Mouse (Mus musculus): ENCODE data around the gene Rreb1. TPM values are rescaled to one million over a fixed set of nuclear protein-coding genes. Genes with fewer than 3 reads are reported as not detected.

The Rreb1 gene
- polyA plus RNA-seq, 1 experiment from 2014 or later: 13.0 TPM

DNA sequence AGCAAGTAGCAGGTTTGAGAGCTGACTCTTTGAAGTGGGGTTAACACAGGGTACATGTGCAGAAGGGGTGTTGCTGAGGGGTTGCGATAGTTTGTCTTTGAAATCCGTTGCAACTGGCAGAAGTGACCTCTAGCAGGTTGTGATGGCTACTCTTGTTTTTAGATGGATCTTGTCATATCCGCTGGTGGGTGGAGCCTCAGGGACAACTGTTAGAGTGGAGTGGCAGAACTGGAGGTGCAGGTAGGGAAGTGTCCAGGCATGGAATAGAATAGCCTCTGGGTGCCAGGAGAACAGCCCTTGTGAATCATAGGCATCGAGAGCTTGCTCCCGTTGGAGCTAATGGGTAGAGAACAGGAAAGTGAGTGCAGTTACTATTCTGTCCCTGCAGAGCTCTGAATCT is 88.1 kb downstream of the Rreb1 start:
- H3K9me3 ChIP-seq (replicated peaks; ENCODE audit: control insufficient read depth, low read length): no peaks in the 10 kb centered on the region
- H3K4me2 ChIP-seq (ENCODE audit: low read depth, low read length): peak overlapping the region; percentile 2; the same call in 1 of the 2 replicates
- H3K27me3 ChIP-seq (ENCODE audit: control insufficient read depth, insufficient read depth, low read length): no peaks in the 10 kb centered on the region
- no peak for ATAC-seq (replicated peaks; ENCODE audit: extremely low read depth, insufficient read depth, low FRiP score)
- H3K27ac ChIP-seq (ENCODE audit: low read length): peak overlapping the region; percentile 58
- no peak overlapping the region for H3K4me3 ChIP-seq (ENCODE audit: low read length)
- peaks cover 47% of the 10 kb centered on the region for H3K4me1 ChIP-seq (ENCODE audit: control insufficient read depth, insufficient read depth, low read length)
- H3K36me3 ChIP-seq (ENCODE audit: control insufficient read depth, insufficient read depth): no peaks in the 10 kb centered on the region
- WGBS: 30% methylated on average over 5 of the region's 5 CpGs
- no peak overlapping the region for H3K9ac ChIP-seq (ENCODE audit: low read length)

DNA sequence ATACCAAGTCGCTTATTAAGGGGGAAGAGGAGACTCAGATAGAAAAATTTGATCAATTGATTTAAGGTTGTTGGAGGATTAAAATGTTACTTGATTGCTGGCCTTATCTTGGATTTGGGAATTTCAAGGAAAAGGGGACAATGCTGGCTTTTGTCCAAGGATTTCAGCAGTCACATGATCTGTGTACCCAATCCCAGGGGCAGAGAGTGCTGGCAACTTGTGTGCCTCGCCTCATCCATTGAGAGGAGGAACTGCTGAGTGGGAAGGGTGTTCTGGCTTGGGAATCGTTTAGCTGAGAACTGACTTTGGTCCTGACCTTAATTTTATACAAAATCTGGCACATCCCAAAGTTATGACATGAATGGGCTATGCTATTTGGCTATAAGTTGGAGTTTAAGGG is 88.6 kb downstream of the Rreb1 start:
- Histone ChIP-seq H3K27me3 (ENCODE audit: control insufficient read depth, insufficient read depth, low read length) (no peaks in the 10 kb centered on the region), H3K4me1 (ENCODE audit: control insufficient read depth, insufficient read depth, low read length) (peaks cover 42% of the 10 kb centered on the region), H3K9me3 (replicated peaks; ENCODE audit: control insufficient read depth, low read length) (no peaks in the 10 kb centered on the region), H3K4me3 (ENCODE audit: low read length) (no peak overlapping the region), H3K27ac (ENCODE audit: low read length) (peak overlapping the region; percentile 58), H3K9ac (ENCODE audit: low read length) (no peak overlapping the region), H3K4me2 (ENCODE audit: low read depth, low read length) (no peak overlapping the region), H3K36me3 (ENCODE audit: control insufficient read depth, insufficient read depth) (no peaks in the 10 kb centered on the region)
- no peak; the same call in 1 of the 2 replicates for ATAC-seq (replicated peaks; ENCODE audit: extremely low read depth, insufficient read depth, low FRiP score)
- 38% methylated on average over 3 of the region's 3 CpGs for WGBS

DNA sequence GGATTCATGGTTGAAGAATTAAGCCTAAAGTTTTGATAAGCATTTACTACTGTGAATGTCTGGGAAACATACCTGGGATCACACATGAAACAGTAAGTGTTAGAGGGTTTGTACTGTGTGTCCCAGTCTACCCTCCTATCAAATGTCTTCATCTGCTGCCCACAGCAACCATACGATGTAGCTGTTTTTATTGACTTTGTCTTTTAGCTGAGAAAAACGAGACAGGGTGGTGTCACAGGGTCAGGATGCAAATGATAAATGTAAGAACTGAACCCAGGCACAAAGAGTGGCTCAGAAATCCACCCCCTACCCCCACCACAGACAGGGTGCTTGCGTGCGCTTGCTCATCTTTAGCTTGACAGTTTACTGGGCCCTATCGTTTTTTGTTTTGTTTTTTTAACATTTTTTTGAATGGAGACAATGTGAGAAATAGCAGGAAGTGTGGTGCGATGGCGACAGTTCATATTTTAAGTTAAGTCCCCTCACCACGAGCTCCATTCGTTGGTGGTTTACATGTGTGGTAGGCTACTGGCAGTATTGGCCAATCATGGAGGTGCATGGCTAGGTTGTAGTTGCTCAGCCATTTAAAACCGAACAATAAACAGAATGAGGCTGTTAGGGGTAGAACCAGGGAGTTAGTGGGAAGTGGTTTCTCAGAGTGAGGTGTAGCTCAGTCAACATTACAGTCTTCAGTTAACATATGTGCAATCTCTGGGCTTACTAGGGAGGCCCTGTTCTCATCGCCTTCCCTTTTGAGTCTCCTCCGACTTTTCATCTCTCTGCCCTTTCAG is 92.1 kb downstream of the Rreb1 start:
- Histone ChIP-seq H3K4me3 (ENCODE audit: low read length) (no peak overlapping the region), H3K36me3 (ENCODE audit: control insufficient read depth, insufficient read depth) (no peaks in the 10 kb centered on the region), H3K27ac (ENCODE audit: low read length) (peak overlapping the region; percentile 28; the same call in 1 of the 2 replicates), H3K9me3 (replicated peaks; ENCODE audit: control insufficient read depth, low read length) (no peaks in the 10 kb centered on the region), H3K4me2 (ENCODE audit: low read depth, low read length) (no peak overlapping the region), H3K27me3 (ENCODE audit: control insufficient read depth, insufficient read depth, low read length) (no peaks in the 10 kb centered on the region), H3K4me1 (ENCODE audit: control insufficient read depth, insufficient read depth, low read length) (peaks cover 49% of the 10 kb centered on the region), H3K9ac (ENCODE audit: low read length) (no peak overlapping the region)
- ATAC-seq (replicated peaks; ENCODE audit: extremely low read depth, insufficient read depth, low FRiP score): no peak
- 71% methylated on average over 12 of the region's 12 CpGs for WGBS

DNA sequence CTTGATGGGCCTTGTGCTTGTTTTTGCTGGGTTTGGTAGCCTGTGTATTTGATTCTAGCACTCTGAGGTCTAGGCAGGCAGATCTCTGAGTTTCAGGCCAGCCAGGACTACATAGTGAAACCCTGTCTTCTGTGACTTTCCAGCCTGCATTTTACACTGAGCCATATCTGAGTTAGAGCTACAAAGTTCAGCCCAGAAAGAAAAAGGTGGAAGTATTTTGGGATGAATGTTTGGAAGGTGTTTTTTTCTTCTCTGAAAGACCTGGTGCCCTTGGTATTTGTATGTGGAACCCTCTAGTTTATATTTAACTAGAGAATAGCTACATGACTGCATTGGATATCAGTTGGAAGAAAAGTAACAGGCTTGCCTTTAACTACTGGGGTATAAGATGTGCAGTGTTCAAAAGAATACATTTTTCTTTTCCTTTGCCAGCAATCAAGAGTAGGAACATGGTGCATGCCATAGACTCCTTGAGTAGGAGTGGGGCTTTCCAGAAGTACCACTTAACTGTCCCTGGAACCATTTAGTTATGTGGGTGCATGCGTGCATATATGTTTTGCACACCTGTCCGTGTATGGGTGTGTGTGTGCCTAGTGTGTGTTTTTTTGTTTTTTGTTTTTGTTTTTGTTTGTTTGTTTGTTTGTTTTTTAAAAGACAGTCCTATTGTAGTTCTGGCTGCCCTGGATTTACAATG is 94.1 kb downstream of the Rreb1 start:
- no peak for ATAC-seq (replicated peaks; ENCODE audit: extremely low read depth, insufficient read depth, low FRiP score)
- Histone ChIP-seq H3K4me1 (ENCODE audit: control insufficient read depth, insufficient read depth, low read length) (peaks cover 37% of the 10 kb centered on the region), H3K27me3 (ENCODE audit: control insufficient read depth, insufficient read depth, low read length) (no peaks in the 10 kb centered on the region), H3K4me2 (ENCODE audit: low read depth, low read length) (no peak overlapping the region), H3K9ac (ENCODE audit: low read length) (no peak overlapping the region), H3K9me3 (replicated peaks; ENCODE audit: control insufficient read depth, low read length) (no peaks in the 10 kb centered on the region), H3K4me3 (ENCODE audit: low read length) (no peak overlapping the region), H3K27ac (ENCODE audit: low read length) (peak overlapping the region; percentile 41; the same call in 1 of the 2 replicates), H3K36me3 (ENCODE audit: control insufficient read depth, insufficient read depth) (no peaks in the 10 kb centered on the region)
- 93% methylated on average over 2 of the region's 2 CpGs for WGBS

DNA sequence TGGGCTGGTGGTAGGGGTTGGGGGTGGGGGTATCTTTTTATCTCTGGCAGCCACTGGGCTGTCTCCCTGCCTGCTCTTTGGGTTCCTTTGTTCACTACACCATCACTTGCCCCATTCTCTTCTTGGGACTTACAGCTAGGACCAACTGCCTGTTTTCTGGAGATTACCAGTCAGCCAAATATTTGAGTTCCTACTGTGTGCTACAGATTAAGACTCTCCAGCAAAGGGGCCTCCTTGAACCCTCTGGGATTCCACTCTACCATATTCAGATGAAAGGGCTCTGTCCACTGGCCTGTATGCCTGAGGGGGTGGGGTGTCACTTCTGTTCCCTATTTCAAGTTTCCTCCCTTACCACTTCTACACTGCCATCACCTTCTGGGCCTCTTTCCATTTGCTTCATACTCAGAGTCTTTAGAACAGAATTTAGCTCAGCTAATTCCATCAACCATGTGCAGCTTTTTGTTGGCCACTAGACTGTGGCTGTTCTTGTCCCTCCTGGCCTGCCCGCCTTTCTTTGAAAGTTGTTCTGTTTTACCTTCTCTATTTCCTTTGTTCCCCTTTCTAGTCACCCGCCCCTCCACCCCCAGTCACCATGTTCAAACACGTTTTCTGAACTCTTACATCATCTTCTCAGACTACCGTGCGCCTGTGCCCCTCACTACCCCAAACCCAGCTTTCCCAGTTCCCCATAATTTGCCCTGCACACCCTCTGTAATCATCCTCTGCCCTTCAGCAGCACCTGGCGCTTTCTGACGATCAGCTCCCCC is 95.1 kb downstream of the Rreb1 start:
- peaks cover 33% of the 10 kb centered on the region for H3K4me1 ChIP-seq (ENCODE audit: control insufficient read depth, insufficient read depth, low read length)
- H3K9me3 ChIP-seq (replicated peaks; ENCODE audit: control insufficient read depth, low read length): no peaks in the 10 kb centered on the region
- 0 out of 2 replicates have a peak overlapping the region, but pooled peaks have one; percentile 23 for H3K27ac ChIP-seq (ENCODE audit: low read length)
- H3K27me3 ChIP-seq (ENCODE audit: control insufficient read depth, insufficient read depth, low read length): no peaks in the 10 kb centered on the region
- H3K9ac ChIP-seq (ENCODE audit: low read length): no peak overlapping the region
- ATAC-seq (replicated peaks; ENCODE audit: extremely low read depth, insufficient read depth, low FRiP score): no peak
- H3K36me3 ChIP-seq (ENCODE audit: control insufficient read depth, insufficient read depth): no peaks in the 10 kb centered on the region
- H3K4me2 ChIP-seq (ENCODE audit: low read depth, low read length): no peak overlapping the region
- no peak overlapping the region for H3K4me3 ChIP-seq (ENCODE audit: low read length)
- WGBS: 71% methylated on average over 7 of the region's 7 CpGs

DNA sequence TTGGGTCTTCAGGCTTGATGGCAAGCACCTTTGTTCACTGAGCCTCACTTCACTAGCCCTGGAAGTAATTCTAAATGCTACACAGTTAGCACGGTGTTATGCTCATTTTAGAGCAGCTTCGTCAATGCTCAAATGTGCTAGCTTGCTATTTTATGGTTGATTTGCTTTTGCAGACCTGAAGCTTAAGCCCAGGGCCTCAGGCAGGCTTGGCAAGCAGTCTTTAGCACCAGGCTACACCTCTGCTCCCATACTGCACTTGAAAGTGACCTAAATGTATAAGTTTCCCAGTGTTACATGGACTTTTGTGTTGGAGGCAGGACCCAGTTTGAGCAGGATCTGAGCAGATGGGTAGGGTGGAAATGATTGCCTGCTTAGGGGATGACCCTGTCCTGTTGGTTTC is 97.7 kb downstream of the Rreb1 start:
- no peak for ATAC-seq (replicated peaks; ENCODE audit: extremely low read depth, insufficient read depth, low FRiP score)
- H3K4me1 ChIP-seq (ENCODE audit: control insufficient read depth, insufficient read depth, low read length): peaks cover 56% of the 10 kb centered on the region
- no peak overlapping the region for H3K9ac ChIP-seq (ENCODE audit: low read length)
- WGBS: 91% methylated on average over 2 of the region's 2 CpGs
- no peaks in the 10 kb centered on the region for H3K36me3 ChIP-seq (ENCODE audit: control insufficient read depth, insufficient read depth)
- no peaks in the 10 kb centered on the region for H3K9me3 ChIP-seq (replicated peaks; ENCODE audit: control insufficient read depth, low read length)
- H3K27ac ChIP-seq (ENCODE audit: low read length): no peak overlapping the region
- no peaks in the 10 kb centered on the region for H3K27me3 ChIP-seq (ENCODE audit: control insufficient read depth, insufficient read depth, low read length)
- H3K4me3 ChIP-seq (ENCODE audit: low read length): no peak overlapping the region
- H3K4me2 ChIP-seq (ENCODE audit: low read depth, low read length): no peak overlapping the region

DNA sequence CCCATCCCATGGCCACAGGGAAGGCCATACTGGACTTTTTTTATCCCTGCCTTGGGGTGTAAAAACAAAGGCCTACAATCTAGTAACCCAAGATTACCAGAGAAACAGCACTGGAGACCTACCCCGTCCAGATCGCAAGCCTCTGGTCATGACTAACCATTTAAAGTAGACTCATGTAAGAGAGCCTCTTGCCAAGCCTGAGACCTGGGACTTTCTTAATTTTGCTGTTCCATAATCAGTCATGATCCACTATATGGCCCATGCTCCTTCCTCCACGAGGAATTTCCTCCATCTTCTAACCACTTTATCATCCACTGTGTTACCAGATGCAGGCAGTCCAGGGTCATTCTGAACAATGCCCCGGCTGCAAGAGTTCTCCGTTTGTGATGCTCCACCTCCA is 98.2 kb downstream of the Rreb1 start:
- WGBS: 68% methylated on average over 5 of the region's 5 CpGs
- ATAC-seq (replicated peaks; ENCODE audit: extremely low read depth, insufficient read depth, low FRiP score): no peak
- Histone ChIP-seq H3K4me2 (ENCODE audit: low read depth, low read length) (no peak overlapping the region), H3K27me3 (ENCODE audit: control insufficient read depth, insufficient read depth, low read length) (no peaks in the 10 kb centered on the region), H3K27ac (ENCODE audit: low read length) (no peak overlapping the region), H3K4me1 (ENCODE audit: control insufficient read depth, insufficient read depth, low read length) (peaks cover 60% of the 10 kb centered on the region), H3K9ac (ENCODE audit: low read length) (no peak overlapping the region), H3K36me3 (ENCODE audit: control insufficient read depth, insufficient read depth) (no peaks in the 10 kb centered on the region), H3K9me3 (replicated peaks; ENCODE audit: control insufficient read depth, low read length) (no peaks in the 10 kb centered on the region), H3K4me3 (ENCODE audit: low read length) (no peak overlapping the region)

DNA sequence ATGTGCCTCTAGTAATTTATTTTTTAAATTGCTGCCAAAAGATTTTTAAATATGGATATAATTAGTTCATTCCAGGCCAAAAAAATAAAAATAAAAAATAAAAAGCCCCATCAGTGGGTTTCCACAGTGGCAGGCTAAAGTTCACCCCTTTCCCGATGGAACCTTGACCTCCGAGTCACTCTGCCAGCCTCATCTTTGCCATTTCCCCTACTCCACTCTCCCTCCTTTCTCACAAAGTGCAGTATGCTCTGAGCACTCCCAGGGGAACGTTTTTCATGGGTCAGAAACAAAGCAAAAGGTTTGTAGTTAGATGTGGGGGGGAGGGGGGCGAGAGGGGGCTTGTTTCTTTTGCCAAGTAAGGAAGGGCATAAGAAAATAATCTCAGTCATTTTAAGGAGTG is 98.6 kb downstream of the Rreb1 start:
- Histone ChIP-seq H3K4me3 (ENCODE audit: low read length) (no peak overlapping the region), H3K9me3 (replicated peaks; ENCODE audit: control insufficient read depth, low read length) (no peaks in the 10 kb centered on the region), H3K4me1 (ENCODE audit: control insufficient read depth, insufficient read depth, low read length) (peaks cover 65% of the 10 kb centered on the region), H3K36me3 (ENCODE audit: control insufficient read depth, insufficient read depth) (no peaks in the 10 kb centered on the region), H3K27me3 (ENCODE audit: control insufficient read depth, insufficient read depth, low read length) (no peaks in the 10 kb centered on the region), H3K9ac (ENCODE audit: low read length) (no peak overlapping the region), H3K27ac (ENCODE audit: low read length) (no peak overlapping the region), H3K4me2 (ENCODE audit: low read depth, low read length) (no peak overlapping the region)
- no peak for ATAC-seq (replicated peaks; ENCODE audit: extremely low read depth, insufficient read depth, low FRiP score)
- 68% methylated on average over 4 of the region's 4 CpGs for WGBS

DNA sequence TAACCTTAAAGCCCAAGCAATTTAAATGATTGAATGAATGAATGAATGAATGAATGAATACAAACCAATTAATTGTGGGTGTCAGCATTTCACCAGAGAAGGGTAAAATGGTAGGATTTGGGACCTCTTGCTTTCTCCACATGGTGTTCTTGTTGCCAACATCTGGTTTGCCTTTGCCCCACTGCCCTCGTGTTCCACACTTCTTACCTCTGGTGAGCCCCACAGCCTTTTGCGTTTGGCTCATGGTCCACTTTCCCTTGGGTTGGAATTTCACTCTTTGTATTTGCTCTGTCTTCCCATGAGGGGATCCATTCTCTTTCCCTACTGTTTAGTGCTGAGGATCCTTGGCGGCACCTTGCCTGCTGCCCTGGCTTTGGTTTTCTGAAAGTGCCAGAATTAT is 99.0 kb downstream of the Rreb1 start:
- no peak for ATAC-seq (replicated peaks; ENCODE audit: extremely low read depth, insufficient read depth, low FRiP score)
- Histone ChIP-seq H3K4me1 (ENCODE audit: control insufficient read depth, insufficient read depth, low read length) (peaks cover 65% of the 10 kb centered on the region), H3K4me2 (ENCODE audit: low read depth, low read length) (no peak overlapping the region), H3K9me3 (replicated peaks; ENCODE audit: control insufficient read depth, low read length) (no peaks in the 10 kb centered on the region), H3K36me3 (ENCODE audit: control insufficient read depth, insufficient read depth) (no peaks in the 10 kb centered on the region), H3K27me3 (ENCODE audit: control insufficient read depth, insufficient read depth, low read length) (no peaks in the 10 kb centered on the region), H3K9ac (ENCODE audit: low read length) (no peak overlapping the region), H3K4me3 (ENCODE audit: low read length) (no peak overlapping the region), H3K27ac (ENCODE audit: low read length) (no peak overlapping the region)
- WGBS: 73% methylated on average over 3 of the region's 3 CpGs

Data from heart, embryonic 16.5 days (tissue).